12 mouse cellular contexts compared by ENCODE assay signal in the genomic region with DNA sequence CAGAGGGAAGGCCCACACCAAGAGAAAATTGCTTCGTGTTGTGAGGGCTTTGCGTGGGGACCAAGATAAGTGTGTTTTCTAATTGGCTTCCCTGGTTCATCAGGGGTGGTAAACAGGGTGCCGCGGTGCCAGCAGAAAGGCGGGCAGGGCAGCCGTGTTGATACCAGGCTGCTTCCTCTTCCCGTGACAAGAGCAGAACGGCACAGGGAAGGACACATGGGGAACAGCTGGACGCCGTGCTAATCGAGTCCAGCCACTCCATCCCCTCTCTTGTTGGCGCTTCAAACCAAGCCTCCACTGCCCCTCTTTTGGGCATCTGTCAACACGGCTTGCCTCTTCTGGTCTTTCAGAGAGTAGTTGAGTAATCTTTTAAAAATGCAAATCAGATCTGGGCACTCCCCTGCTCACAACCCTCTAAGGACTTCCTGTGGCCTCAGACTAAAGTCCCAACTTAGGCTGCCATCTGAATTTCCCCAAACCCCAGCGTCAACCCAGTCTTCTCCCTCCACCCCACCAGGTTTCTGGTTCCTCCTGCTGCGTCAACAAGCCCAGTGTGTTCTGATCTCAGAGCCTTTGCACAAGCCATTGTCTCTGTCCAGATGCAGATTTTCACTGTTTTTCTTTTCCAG.
DNase-seq lines count a peak whose midpoint lies in the region; ATAC-seq and TF ChIP-seq lines count a peak whose summit lies in the region.
"Had no signal": no experiment of that assay in that cellular context is flagged by ENCODE, and none has a peak within 500 bp of the region (broad histone marks: within the 10 kb centered on the region; RNA-seq: fewer than 3 reads in every experiment).

No protein-coding gene starts in this region.

- no peak for ATAC-seq in lung, postnatal 0 days
- peak; percentile 85 for ATAC-seq in activated CD4-positive, CD25-positive, alpha-beta regulatory T cell, adult 4 months
- peak; percentile 57 for ATAC-seq in neutrophil, adult 5-6 weeks (ENCODE audit: extremely low read depth, insufficient number of reproducible peaks, low FRiP score, poor library complexity, severe bottlenecking)
- ATAC-seq: forebrain, postnatal 0 days had no signal

- TF ChIP-seq CTCF in lung, postnatal 0 days (IDR thresholded peaks at IDR 0.05) = no peak

- no peak overlapping the region for H3K4me3 ChIP-seq in lung, postnatal 0 days (ENCODE audit: low read depth, low read length)
- H3K4me3 ChIP-seq: heart, adult 2 months; kidney, embryonic 15.5 days had no signal

- no peak for TF ChIP-seq EP300 in lung, postnatal 0 days (IDR thresholded peaks at IDR 0.05)

- H3K9me3 ChIP-seq in lung, postnatal 0 days (ENCODE audit: low read length) = no peaks in the 10 kb centered on the region
- H3K9me3 ChIP-seq: kidney, embryonic 15.5 days had no signal

- H3K27me3 ChIP-seq in lung, postnatal 0 days (replicated peaks; ENCODE audit: insufficient read depth, low read length) = no peaks in the 10 kb centered on the region

- H3K27ac ChIP-seq in lung, postnatal 0 days (ENCODE audit: low read length) = no peak overlapping the region
- H3K27ac ChIP-seq: heart, adult 2 months; hindbrain, embryonic 14.5 days; kidney, embryonic 15.5 days had no signal

- no peaks in the 10 kb centered on the region for H3K36me3 ChIP-seq in lung, postnatal 0 days (ENCODE audit: insufficient read depth, low read length)
- H3K36me3 ChIP-seq: kidney, embryonic 15.5 days had no signal

- WGBS in lung, postnatal 0 days = 48% methylated on average over 15 of the region's 15 CpGs

- no peak overlapping the region for H3K9ac ChIP-seq in lung, postnatal 0 days (replicated peaks; ENCODE audit: low read depth)
- H3K9ac ChIP-seq: forebrain, postnatal 0 days; hindbrain, embryonic 14.5 days; kidney, embryonic 15.5 days; lung, embryonic 14.5 days had no signal

- 0 out of 2 replicates have a peak overlapping the region, but pooled peaks have one; percentile 8 for H3K4me2 ChIP-seq in lung, postnatal 0 days (replicated peaks; ENCODE audit: low read depth, low read length)
- H3K4me2 ChIP-seq: hindbrain, embryonic 14.5 days; kidney, embryonic 15.5 days; lung, embryonic 14.5 days had no signal

- no peak for DNase-seq in lung, postnatal 0 days (ENCODE audit: low spot score)
- DNase-seq in lung, postnatal 14 days = no peak
- peak; percentile 76 for DNase-seq in induced T-regulatory cell, adult 2 months (ENCODE audit: low read depth)
- no peak for DNase-seq in urinary bladder, postnatal 10 days (ENCODE audit: low spot score)
- no peak for DNase-seq in embryo, embryonic 11 days
- DNase-seq: forebrain, postnatal 0 days; lung, embryonic 14.5 days had no signal

- H3K4me1 ChIP-seq in lung, postnatal 0 days (ENCODE audit: insufficient read depth, low read depth, low read length) = peaks cover 4% of the 10 kb centered on the region; the same call in 1 of the 2 replicates
